Mouse (Mus musculus) myocyte (in vitro differentiated cells): ENCODE results near the gene 2900011O08Rik. TPM values are rescaled to one million over a fixed set of nuclear protein-coding genes. Genes with fewer than 3 reads are reported as not detected.

Experiments used
- H3K27me3 ChIP-seq: one replicate; pipeline ENCODE4 v1.6.1; 2011; ENCODE audit not compliant: control insufficient read depth, insufficient read depth, insufficient read length
- H3K36me3 ChIP-seq: one replicate; pipeline ENCODE4 v1.6.1; 2011; ENCODE audit not compliant: control insufficient read depth, insufficient read depth
- H3K4me2 ChIP-seq: one replicate; pipeline ENCODE4 v1.6.1; 2011; ENCODE audit warnings: low read depth, control low read depth
- H3K4me3 ChIP-seq: one replicate; pipeline ENCODE4 v1.5.1; 2011; ENCODE audit warnings: mild to moderate bottlenecking, control low read depth, moderate library complexity
- H3K79me2 ChIP-seq: one replicate; pipeline ENCODE4 v1.6.1; 2011; ENCODE audit not compliant: control insufficient read depth, insufficient read depth
- H3ac ChIP-seq: one replicate; pipeline ENCODE4 v1.6.1; 2011; ENCODE audit not compliant: control insufficient read depth, insufficient read length
- CEBPB ChIP-seq: IDR thresholded peaks from 2 replicates; pipeline ENCODE4 v1.6.1; 2011; ENCODE audit warnings: mild to moderate bottlenecking, moderate library complexity; ENCODE audit not compliant: poor library complexity, insufficient read depth, severe bottlenecking
- E2F4 ChIP-seq: IDR thresholded peaks from one replicate; pipeline ENCODE4 v1.6.1; 2011; ENCODE audit warnings: mild to moderate bottlenecking, control low read depth, moderate library complexity; ENCODE audit not compliant: insufficient read depth
- MAX ChIP-seq: IDR thresholded peaks from one replicate; pipeline ENCODE4 v1.6.1; 2011; ENCODE audit warnings: low read depth, mild to moderate bottlenecking, control low read depth
- MYOD1 ChIP-seq, 3 experiments: IDR thresholded peaks; one replicate each; pipeline ENCODE4 v1.6.1; 2011; ENCODE audit warnings: control low read depth in 2 of 3, low read depth in 2 of 3, mild to moderate bottlenecking in 2 of 3, moderate library complexity in 1 of 3; ENCODE audit not compliant: insufficient read length in 2 of 3, control insufficient read depth in 1 of 3
- MYOG ChIP-seq, 3 experiments: IDR thresholded peaks; one replicate each; pipeline ENCODE4 v1.6.1; 2011; ENCODE audit warnings: control low read depth in 2 of 3, low read depth in 2 of 3, mild to moderate bottlenecking in 2 of 3; ENCODE audit not compliant: insufficient read length in 2 of 3, control insufficient read depth in 1 of 3, insufficient read depth in 1 of 3
- POLR2A ChIP-seq: IDR thresholded peaks from one replicate; pipeline ENCODE4 v1.6.1; 2011; ENCODE audit warnings: low read depth, mild to moderate bottlenecking, control low read depth, moderate library complexity; ENCODE audit not compliant: insufficient read length
- POLR2AphosphoS2 ChIP-seq: IDR thresholded peaks from one replicate; pipeline ENCODE4 v1.6.1; 2011; ENCODE audit warnings: low read depth, control low read depth; ENCODE audit not compliant: insufficient read length
- REST ChIP-seq: IDR thresholded peaks from one replicate; pipeline ENCODE4 v1.6.1; 2011; ENCODE audit warnings: mild to moderate bottlenecking, control low read depth, moderate library complexity; ENCODE audit not compliant: insufficient read depth, insufficient read length
- SRF ChIP-seq: IDR thresholded peaks from one replicate; pipeline ENCODE4 v1.6.1; 2011; ENCODE audit warnings: low read depth; ENCODE audit not compliant: control insufficient read depth, insufficient read length
- TCF12 ChIP-seq: IDR thresholded peaks from one replicate; pipeline ENCODE4 v1.6.1; 2011; ENCODE audit warnings: mild to moderate bottlenecking, control low read depth; ENCODE audit not compliant: poor library complexity, insufficient read depth, severe bottlenecking
- TCF3 ChIP-seq: IDR thresholded peaks from one replicate; pipeline ENCODE4 v1.6.1; 2011; ENCODE audit warnings: low read depth, control low read depth; ENCODE audit not compliant: insufficient read length
- USF1 ChIP-seq: IDR thresholded peaks from one replicate; pipeline ENCODE4 v1.6.1; 2011; ENCODE audit warnings: low read depth, mild to moderate bottlenecking, control low read depth, moderate library complexity
- polyA plus RNA-seq: library from polyadenylated mRNA; unstranded; fragments of >200 nt; fragmentation: generic; extraction: Trizol; gene quantifications from one replicate; pipeline ENCODE4 v1.2.1, GENCODE M21; 2012; ENCODE audit warnings: missing spikeins

The 2900011O08Rik gene
- polyA plus RNA-seq, 1 experiment = 0.02 TPM

DNA sequence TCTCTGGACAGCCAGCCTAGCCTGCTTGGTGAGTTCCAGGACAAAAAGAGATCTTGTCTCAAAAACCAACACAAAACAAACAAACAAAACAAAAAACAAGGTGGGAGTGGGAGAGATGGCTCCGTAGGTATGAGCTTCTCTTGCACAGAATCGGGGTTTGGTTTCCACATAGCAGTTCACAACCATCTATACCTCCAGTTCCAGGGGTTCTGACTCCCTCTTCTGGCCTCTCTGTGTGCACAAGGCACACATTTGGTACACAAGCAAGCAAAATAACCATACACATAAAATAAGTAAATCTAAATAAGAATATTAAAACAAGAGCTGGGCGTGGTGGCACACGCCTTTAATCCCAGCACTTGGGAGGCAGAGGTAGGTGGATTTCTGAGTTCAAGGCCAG lies 44.2 kb downstream of the 2900011O08Rik start:
- Histone ChIP-seq H3K79me2 (no peaks in the 10 kb centered on the region), H3K27me3 (no peaks in the 10 kb centered on the region), H3K36me3 (no peaks in the 10 kb centered on the region), H3K4me3 (no peak overlapping the region), H3ac (no peak overlapping the region), H3K4me2 (no peak overlapping the region)
- TF ChIP-seq CEBPB (no peak), TCF12 (no peak), E2F4 (no peak), MAX (no peak), SRF (no peak), POLR2AphosphoS2 (no peak), MYOG (IDR thresholded peaks at IDR 0.05; ENCODE audit: control insufficient read depth in 1 of 3, insufficient read depth in 1 of 3, insufficient read length in 2 of 3, low read depth in 2 of 3) (no peak)

DNA sequence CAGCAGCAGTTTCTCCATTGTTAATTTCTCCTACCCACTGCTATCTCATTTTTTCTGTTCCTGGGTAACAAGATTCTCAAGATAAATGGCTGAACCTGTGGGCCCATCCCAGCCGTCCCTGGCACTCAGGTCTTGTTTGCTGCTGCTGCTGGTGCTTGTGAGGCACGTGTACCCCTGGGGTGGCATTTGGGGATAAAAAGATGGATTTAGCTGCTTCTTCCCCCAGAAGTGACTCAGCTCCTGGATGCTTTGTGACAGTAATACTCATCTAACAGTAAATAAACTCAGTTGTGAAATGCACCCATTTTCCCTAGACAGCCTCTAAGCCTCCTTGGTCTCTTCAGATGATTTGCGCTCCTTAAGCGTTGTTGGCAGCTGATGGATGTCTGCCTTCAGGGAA lies 46.7 kb downstream of the 2900011O08Rik start:
- Histone ChIP-seq H3K4me3 (no peak overlapping the region), H3K4me2 (no peak overlapping the region), H3ac (no peak overlapping the region), H3K27me3 (no peaks in the 10 kb centered on the region), H3K79me2 (no peaks in the 10 kb centered on the region), H3K36me3 (no peaks in the 10 kb centered on the region)
- no peak for TF ChIP-seq MAX
- no peak for TF ChIP-seq POLR2AphosphoS2
- TF ChIP-seq TCF3 = no peak
- no peak for TF ChIP-seq TCF12
- TF ChIP-seq SRF = no peak
- no peak for TF ChIP-seq USF1
- no peak for TF ChIP-seq MYOD1 (IDR thresholded peaks at IDR 0.05; ENCODE audit: control insufficient read depth in 1 of 3, insufficient read length in 2 of 3, low read depth in 2 of 3)

DNA sequence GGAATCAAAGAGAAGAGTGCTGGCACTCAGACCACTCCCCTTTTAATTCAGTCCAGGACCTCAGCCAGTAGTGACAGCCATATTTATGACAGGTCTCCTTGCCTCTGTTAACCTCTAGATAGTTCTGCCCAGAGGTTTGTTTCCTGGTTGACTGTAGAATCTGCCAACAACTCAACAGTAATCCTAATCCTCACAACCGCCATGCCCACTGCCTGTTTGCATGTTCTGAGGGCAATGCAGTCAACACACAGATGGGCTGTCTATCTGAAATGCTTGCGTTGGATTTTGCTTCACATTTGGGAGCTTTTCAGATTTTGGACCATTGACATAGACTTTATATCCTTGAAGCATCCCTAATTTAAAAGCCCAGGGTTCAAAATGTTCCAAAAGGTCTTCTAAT lies 56.0 kb downstream of the 2900011O08Rik start:
- Histone ChIP-seq H3K4me3 (no peak overlapping the region), H3K36me3 (no peaks in the 10 kb centered on the region), H3ac (no peak overlapping the region), H3K4me2 (no peak overlapping the region), H3K27me3 (no peaks in the 10 kb centered on the region), H3K79me2 (no peaks in the 10 kb centered on the region)
- TF ChIP-seq CEBPB (no peak), TCF3 (no peak), MYOD1 (IDR thresholded peaks at IDR 0.05; ENCODE audit: control insufficient read depth in 1 of 3, insufficient read length in 2 of 3, low read depth in 2 of 3) (peak in 1 of 3 experiments; percentile 2)

DNA sequence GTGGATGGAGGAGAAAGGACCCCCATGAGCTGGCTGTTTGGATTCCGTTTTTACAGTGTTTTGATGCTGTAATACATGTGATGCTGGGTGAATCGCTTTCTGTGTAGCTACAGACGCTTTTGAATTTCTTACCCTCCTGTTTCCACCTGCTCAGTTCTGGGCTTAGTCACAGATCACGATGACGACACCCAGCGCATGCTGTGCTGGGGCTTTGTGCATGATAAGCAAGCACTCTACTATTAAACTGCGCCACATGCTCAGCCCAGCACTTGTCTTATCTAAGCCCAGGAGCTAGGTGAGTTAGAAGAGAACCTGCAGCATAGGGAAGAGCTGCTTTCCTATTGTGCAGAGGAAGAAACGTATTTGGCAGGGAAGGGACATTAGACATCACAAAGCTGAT lies 58.3 kb downstream of the 2900011O08Rik start:
- Histone ChIP-seq H3ac (no peak overlapping the region), H3K4me2 (no peak overlapping the region), H3K36me3 (no peaks in the 10 kb centered on the region), H3K27me3 (no peaks in the 10 kb centered on the region), H3K4me3 (no peak overlapping the region), H3K79me2 (no peaks in the 10 kb centered on the region)
- no peak for TF ChIP-seq MYOD1 (IDR thresholded peaks at IDR 0.05; ENCODE audit: control insufficient read depth in 1 of 3, insufficient read length in 2 of 3, low read depth in 2 of 3)
- no peak for TF ChIP-seq TCF12
- no peak for TF ChIP-seq USF1
- no peak for TF ChIP-seq TCF3
- no peak for TF ChIP-seq SRF
- TF ChIP-seq MYOG (IDR thresholded peaks at IDR 0.05; ENCODE audit: control insufficient read depth in 1 of 3, insufficient read depth in 1 of 3, insufficient read length in 2 of 3, low read depth in 2 of 3) = no peak
- TF ChIP-seq POLR2A = no peak
- no peak for TF ChIP-seq REST
- TF ChIP-seq CEBPB = no peak
- no peak for TF ChIP-seq E2F4
- no peak for TF ChIP-seq MAX
- no peak for TF ChIP-seq POLR2AphosphoS2

DNA sequence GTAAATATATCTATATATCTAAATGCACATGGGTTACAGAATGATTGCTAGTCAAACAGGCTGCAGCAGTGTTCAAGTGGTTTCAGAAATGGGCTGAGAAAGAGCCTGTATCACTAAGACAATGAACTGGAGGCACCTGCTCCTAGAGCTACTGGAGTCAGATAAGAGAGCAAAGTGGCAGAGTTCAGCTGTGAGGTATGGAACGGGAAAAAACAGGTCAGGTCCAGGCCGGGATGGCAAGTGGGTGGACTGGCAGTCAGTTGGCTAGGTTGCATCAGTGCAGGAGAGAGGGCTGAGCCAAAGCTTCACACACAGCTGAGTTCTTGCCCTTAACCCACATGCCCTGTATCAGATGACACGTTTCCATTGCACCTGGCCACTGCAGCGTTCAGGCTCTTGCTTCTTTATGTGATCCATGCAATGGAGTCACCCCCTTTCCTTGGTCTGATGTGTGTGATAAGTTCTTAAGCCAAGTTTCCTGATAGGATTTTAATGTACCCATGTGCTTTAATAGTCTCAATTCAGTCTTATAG lies 59.9 kb downstream of the 2900011O08Rik start:
- Histone ChIP-seq H3K27me3 (no peaks in the 10 kb centered on the region), H3K4me2 (no peak overlapping the region), H3K4me3 (no peak overlapping the region), H3K36me3 (no peaks in the 10 kb centered on the region), H3K79me2 (no peaks in the 10 kb centered on the region), H3ac (no peak overlapping the region)
- no peak for TF ChIP-seq MAX
- TF ChIP-seq TCF3 = no peak
- no peak for TF ChIP-seq TCF12
- no peak for TF ChIP-seq CEBPB
- TF ChIP-seq REST = no peak
- TF ChIP-seq MYOG (IDR thresholded peaks at IDR 0.05; ENCODE audit: control insufficient read depth in 1 of 3, insufficient read depth in 1 of 3, insufficient read length in 2 of 3, low read depth in 2 of 3) = peak in 1 of 3 experiments; percentile 59
- peak in 1 of 3 experiments; percentile 55 for TF ChIP-seq MYOD1 (IDR thresholded peaks at IDR 0.05; ENCODE audit: control insufficient read depth in 1 of 3, insufficient read length in 2 of 3, low read depth in 2 of 3)
- TF ChIP-seq SRF = no peak
- no peak for TF ChIP-seq USF1
- no peak for TF ChIP-seq POLR2AphosphoS2
- no peak for TF ChIP-seq E2F4
- TF ChIP-seq POLR2A = no peak
